Mouse (Mus musculus) stomach, postnatal 0 days (tissue): ENCODE results near the gene Sema4c. TPM values are rescaled to one million over a fixed set of nuclear protein-coding genes. Genes with fewer than 3 reads are reported as not detected.
A peak's percentile ranks its signal among the peaks of the same experiment; 100 is the strongest.

Experiments used
- ATAC-seq: fragments of 200-750 bp; cut with Nextera tagmentation; 2 replicates; pipeline ENCODE4 v1.8.0; 2017; ENCODE audit not compliant: low FRiP score, low TSS enrichment
- DNase-seq: peaks from one replicate; pipeline ENCODE4 v3.0.0-alpha.2; 2016; ENCODE audit warnings: low spot score
- H3K27ac ChIP-seq: fragments of 300-500 bp; sonication (generic); replicated peaks from 2 replicates; pipeline ENCODE4 v1.5.1; 2014; ENCODE audit warnings: mild to moderate bottlenecking, control low read depth
- H3K27me3 ChIP-seq: fragments of 300-500 bp; sonication (generic); 2 replicates; pipeline ENCODE4 v1.6.1; 2014; ENCODE audit warnings: low read length; ENCODE audit not compliant: control insufficient read depth, insufficient read depth
- H3K36me3 ChIP-seq: fragments of 300-500 bp; sonication (generic); 2 replicates; pipeline ENCODE4 v1.6.1; 2014; ENCODE audit warnings: low read length, mixed read lengths; ENCODE audit not compliant: control insufficient read depth, insufficient read depth
- H3K4me1 ChIP-seq: fragments of 300-500 bp; sonication (generic); replicated peaks from 2 replicates; pipeline ENCODE4 v1.6.1; 2014; ENCODE audit warnings: antibody characterized with exemption; ENCODE audit not compliant: control insufficient read depth, insufficient read depth
- H3K4me2 ChIP-seq: fragments of 300-500 bp; sonication (generic); replicated peaks from 2 replicates; pipeline ENCODE4 v1.6.1; 2014; ENCODE audit warnings: low read depth, mild to moderate bottlenecking, control low read depth, moderate library complexity
- H3K4me3 ChIP-seq: fragments of 300-500 bp; sonication (generic); 2 replicates; pipeline ENCODE4 v1.5.1; 2014; ENCODE audit warnings: low read depth, low read length, control low read depth
- H3K9ac ChIP-seq: fragments of 300-500 bp; sonication (generic); 2 replicates; pipeline ENCODE4 v1.6.1; 2014; ENCODE audit warnings: mild to moderate bottlenecking, low read length, control low read depth, mixed read lengths
- H3K9me3 ChIP-seq: fragments of 300-500 bp; sonication (generic); 2 replicates; pipeline ENCODE4 v1.6.1; 2016; ENCODE audit warnings: low read length; ENCODE audit not compliant: control insufficient read depth
- CTCF ChIP-seq: IDR thresholded peaks from 2 replicates; pipeline ENCODE4 v1.5.1; 2016; ENCODE audit warnings: antibody characterized with exemption, low read depth, mild to moderate bottlenecking, moderate library complexity
- EP300 ChIP-seq: optimal IDR thresholded peaks from 2 replicates; pipeline ENCODE3; 2016; ENCODE audit warnings: antibody characterized with exemption
- WGBS: fragments of 180-500 bp; shearing (Covaris S2); extraction: QIAGEN DNeasy Blood & Tissue Kit; methylation state at CpG from one replicate; pipeline ENCODE4 v1.1.7; 2014; 5-methylcytosine and 5-hydroxymethylcytosine counted together
- polyA plus RNA-seq: library from polyadenylated mRNA; unstranded; fragments of >200 nt; fragmentation: Nextera tagmentation; extraction: Ambion mirVana; gene quantifications from 2 replicates; pipeline ENCODE4 v1.2.1, GENCODE M21; 2015

Sema4c gene
- polyA plus RNA-seq, 1 experiment from 2014 or later: 5.0 TPM

DNA sequence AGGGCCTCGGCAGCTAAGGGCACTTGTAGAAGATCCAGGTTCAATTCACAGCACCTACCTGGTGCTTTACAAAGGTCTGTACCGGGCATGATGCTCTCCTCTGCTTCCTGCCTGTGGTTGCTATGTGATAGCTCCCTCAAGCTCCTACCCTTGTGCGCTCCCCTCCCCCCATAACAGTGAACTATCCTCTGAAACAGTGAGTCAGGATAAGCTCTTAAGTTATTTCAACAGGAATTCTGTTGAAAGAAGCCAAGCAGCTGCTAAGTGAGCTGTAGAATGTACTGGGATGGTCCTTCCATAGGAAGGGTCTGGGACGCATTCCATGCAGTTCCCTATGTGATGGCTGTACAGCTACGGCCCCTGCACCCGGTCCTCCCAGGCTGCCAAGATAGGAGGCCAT lies 24.6 kb downstream of the Sema4c start:
- no peak overlapping the region for H3K4me2 ChIP-seq
- H3K36me3 ChIP-seq: peaks cover 6% of the 10 kb centered on the region; the same call in 1 of the 2 replicates
- no peaks in the 10 kb centered on the region for H3K9me3 ChIP-seq
- H3K27me3 ChIP-seq: no peaks in the 10 kb centered on the region
- H3K4me3 ChIP-seq: no peak overlapping the region
- WGBS: 67% methylated on average over 6 of the region's 6 CpGs
- no peak for DNase-seq
- no peak overlapping the region for H3K27ac ChIP-seq
- no peak for TF ChIP-seq CTCF
- no peak for TF ChIP-seq EP300
- H3K9ac ChIP-seq: 0 out of 2 replicates have a peak overlapping the region, but pooled peaks have one; percentile 23
- no peaks in the 10 kb centered on the region for H3K4me1 ChIP-seq
- no peak for ATAC-seq

- ATAC-seq: no peak
- DNase-seq: no peak
- Histone ChIP-seq H3K36me3 (peaks cover 4% of the 10 kb centered on the region; the same call in 1 of the 2 replicates), H3K4me1 (no peaks in the 10 kb centered on the region), H3K9ac (no peak overlapping the region), H3K27ac (no peak overlapping the region), H3K9me3 (no peaks in the 10 kb centered on the region), H3K4me2 (no peak overlapping the region), H3K27me3 (no peaks in the 10 kb centered on the region), H3K4me3 (no peak overlapping the region)
- 88% methylated on average over 12 of the region's 12 CpGs for whole genome bisulfite sequencing
- TF ChIP-seq CTCF (no peak), EP300 (no peak)
These were observed 26.7 kb downstream of the Sema4c start for GRCm38 (mm10) chr1:36531461-36531860.

GRCm38 (mm10) chr1:36530962-36531361 lies 27.2 kb downstream of the Sema4c start:
- H3K27ac ChIP-seq: no peak overlapping the region
- H3K36me3 ChIP-seq: peaks cover 4% of the 10 kb centered on the region; the same call in 1 of the 2 replicates
- no peak overlapping the region for H3K4me3 ChIP-seq
- no peak overlapping the region for H3K4me2 ChIP-seq
- H3K9ac ChIP-seq: no peak overlapping the region
- no peaks in the 10 kb centered on the region for H3K9me3 ChIP-seq
- ATAC-seq: no peak
- no peak for DNase-seq
- no peaks in the 10 kb centered on the region for H3K4me1 ChIP-seq
- TF ChIP-seq EP300 (no peak), CTCF (no peak)
- WGBS: 88% methylated on average over 7 of the region's 7 CpGs
- H3K27me3 ChIP-seq: no peaks in the 10 kb centered on the region

DNA sequence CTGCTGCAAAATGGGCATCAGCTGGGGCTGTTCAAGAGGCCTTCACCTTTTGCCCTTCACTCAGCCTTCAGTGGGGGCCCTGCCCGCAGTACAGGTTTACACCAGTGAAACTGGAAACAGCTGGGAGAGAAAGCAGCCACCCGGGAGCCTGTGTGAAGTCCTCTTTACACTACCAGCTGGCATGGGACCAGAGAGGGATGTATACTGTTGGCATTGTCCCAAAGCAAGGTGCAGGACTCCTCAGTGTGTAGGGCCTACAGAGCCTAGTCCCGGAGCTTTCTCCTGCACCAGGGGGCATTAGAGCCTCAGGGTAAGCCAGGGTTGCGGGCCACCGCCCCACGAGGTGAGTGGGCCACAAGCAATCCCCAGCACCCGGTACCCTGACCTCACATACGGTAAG lies 27.7 kb downstream of the Sema4c start:
- H3K4me1 ChIP-seq: no peaks in the 10 kb centered on the region
- no peak for TF ChIP-seq EP300
- no peak for TF ChIP-seq CTCF
- H3K4me3 ChIP-seq: no peak overlapping the region
- DNase-seq (no peak), ATAC-seq (no peak)
- no peak overlapping the region for H3K4me2 ChIP-seq
- H3K9me3 ChIP-seq: no peaks in the 10 kb centered on the region
- H3K36me3 ChIP-seq: peaks cover 8% of the 10 kb centered on the region; the same call in 1 of the 2 replicates
- H3K9ac ChIP-seq: no peak overlapping the region
- no peaks in the 10 kb centered on the region for H3K27me3 ChIP-seq
- no peak overlapping the region for H3K27ac ChIP-seq
- 58% methylated on average over 8 of the region's 8 CpGs for WGBS

GRCm38 (mm10) chr1:36529875-36530274 lies 28.3 kb downstream of the Sema4c start:
- no peak for TF ChIP-seq EP300
- TF ChIP-seq CTCF: no peak
- Histone ChIP-seq H3K9me3 (no peaks in the 10 kb centered on the region), H3K4me2 (no peak overlapping the region), H3K4me3 (no peak overlapping the region), H3K9ac (no peak overlapping the region), H3K4me1 (no peaks in the 10 kb centered on the region), H3K27ac (no peak overlapping the region), H3K36me3 (peaks cover 10% of the 10 kb centered on the region; the same call in 1 of the 2 replicates), H3K27me3 (no peaks in the 10 kb centered on the region)
- WGBS: 90% methylated on average over 4 of the region's 4 CpGs
- no peak for ATAC-seq
- DNase-seq: no peak

GRCm38 (mm10) chr1:36529274-36529673 lies 28.9 kb downstream of the Sema4c start:
- H3K4me2 ChIP-seq: no peak overlapping the region
- no peak for ATAC-seq
- H3K4me3 ChIP-seq: no peak overlapping the region
- TF ChIP-seq EP300: no peak
- H3K9ac ChIP-seq: no peak overlapping the region
- H3K4me1 ChIP-seq: no peaks in the 10 kb centered on the region
- peaks cover 10% of the 10 kb centered on the region; the same call in 1 of the 2 replicates for H3K36me3 ChIP-seq
- H3K27me3 ChIP-seq: no peaks in the 10 kb centered on the region
- H3K27ac ChIP-seq: no peak overlapping the region
- no peaks in the 10 kb centered on the region for H3K9me3 ChIP-seq
- 83% methylated on average over 4 of the region's 4 CpGs for WGBS
- DNase-seq: no peak
